Mouse (Mus musculus) midbrain, postnatal 0 days (tissue): ENCODE results near the gene Gm17604. TPM values are rescaled to one million over a fixed set of nuclear protein-coding genes. Genes with fewer than 3 reads are reported as not detected.

Experiments
- ATAC-seq: fragments of 200-750 bp; cut with Nextera tagmentation; 2 replicates; pipeline ENCODE4 v1.8.0; 2017; ENCODE audit warnings: moderate number of reproducible peaks, mild to moderate bottlenecking, moderate TSS enrichment, moderate library complexity; ENCODE audit not compliant: low FRiP score
- DNase-seq: peaks from one replicate; pipeline ENCODE4 v3.0.0-alpha.2; 2015; ENCODE audit warnings: low spot score
- H3K27ac ChIP-seq: fragments of 300-500 bp; sonication (generic); 2 replicates; pipeline ENCODE4 v1.5.1; 2014; ENCODE audit warnings: low read depth, mild to moderate bottlenecking, low read length, mixed read lengths
- H3K27me3 ChIP-seq: fragments of 300-500 bp; sonication (generic); 2 replicates; pipeline ENCODE4 v1.6.1; 2014; ENCODE audit warnings: low read length, control low read depth, mixed read lengths; ENCODE audit not compliant: insufficient read depth
- H3K36me3 ChIP-seq: fragments of 300-500 bp; sonication (generic); 2 replicates; pipeline ENCODE4 v1.6.1; 2014; ENCODE audit warnings: low read length, control low read depth, mixed read lengths; ENCODE audit not compliant: insufficient read depth
- H3K4me1 ChIP-seq: fragments of 300-500 bp; sonication (generic); 2 replicates; pipeline ENCODE4 v1.6.1; 2014; ENCODE audit warnings: mild to moderate bottlenecking, control low read depth, antibody characterized with exemption, low read length, mixed read lengths; ENCODE audit not compliant: insufficient read depth
- H3K4me2 ChIP-seq: fragments of 300-500 bp; sonication (generic); 2 replicates; pipeline ENCODE4 v1.6.1; 2014; ENCODE audit warnings: low read depth, mild to moderate bottlenecking, low read length, mixed read lengths; ENCODE audit not compliant: poor library complexity, severe bottlenecking
- H3K4me3 ChIP-seq: fragments of 300-500 bp; sonication (generic); 2 replicates; pipeline ENCODE4 v1.5.1; 2014; ENCODE audit warnings: low read depth, mild to moderate bottlenecking, low read length, moderate library complexity
- H3K9ac ChIP-seq: fragments of 300-500 bp; sonication (generic); replicated peaks from 2 replicates; pipeline ENCODE4 v1.6.1; 2014; ENCODE audit warnings: mild to moderate bottlenecking, low read length, moderate library complexity, mixed read lengths; ENCODE audit not compliant: poor library complexity, severe bottlenecking
- H3K9me3 ChIP-seq: fragments of 300-500 bp; sonication (generic); 2 replicates; pipeline ENCODE4 v1.6.1; 2016; ENCODE audit warnings: low read length, control low read depth
- CTCF ChIP-seq: IDR thresholded peaks from 2 replicates; pipeline ENCODE4 v1.5.1; 2016; ENCODE audit warnings: antibody characterized with exemption, mild to moderate bottlenecking
- WGBS: fragments of 180-500 bp; shearing (Covaris S2); extraction: QIAGEN DNeasy Blood & Tissue Kit; methylation state at CpG from one replicate; pipeline ENCODE4 v1.1.7; 2014; 5-methylcytosine and 5-hydroxymethylcytosine counted together
- polyA plus RNA-seq: library from polyadenylated mRNA; unstranded; fragments of >200 nt; fragmentation: Nextera tagmentation; extraction: Ambion mirVana; gene quantifications from 2 replicates; pipeline ENCODE4 v1.2.1, GENCODE M21; 2015
- total RNA-seq: library from RNA; depleted of rRNA; stranded (reverse); fragments of >200 nt; gene quantifications from 2 replicates; pipeline ENCODE4 v1.2.3, GENCODE M21; 2014; rRNA removed

Gene Gm17604
- not detected in 2 replicates for total RNA-seq
- not detected in 2 replicates for polyA plus RNA-seq

GRCm38 (mm10) chrX:165004779-165005324 lies at the start of gene Gm17604:
Gm17604 (minus strand) TSS chrX:165004829.
- Histone ChIP-seq H3K4me1 (no peaks in the 10 kb centered on the region), H3K4me2 (no peak within 1 kb of the TSS), H3K36me3 (no peaks in the 10 kb centered on the region), H3K27me3 (no peaks in the 10 kb centered on the region), H3K9me3 (no peaks in the 10 kb centered on the region), H3K27ac (no peak within 1 kb of the TSS), H3K9ac (no peak within 1 kb of the TSS), H3K4me3 (no peak within 1 kb of the TSS)
- no peak for TF ChIP-seq CTCF
- ATAC-seq (no peak), DNase-seq (no peak)

- no peak for ATAC-seq
These were observed 45.3 kb upstream of the Gm17604 start for GRCm38 (mm10) chrX:165049929-165050328.

GRCm38 (mm10) chrX:165003141-165003540 lies 1.5 kb downstream of the Gm17604 start:
- no peaks in the 10 kb centered on the region for H3K27me3 ChIP-seq
- H3K27ac ChIP-seq: no peak overlapping the region
- H3K4me1 ChIP-seq: no peaks in the 10 kb centered on the region
- no peaks in the 10 kb centered on the region for H3K9me3 ChIP-seq
- ATAC-seq: no peak
- no peak overlapping the region for H3K4me2 ChIP-seq
- no peaks in the 10 kb centered on the region for H3K36me3 ChIP-seq
- WGBS: 49% methylated on average over 4 of the region's 4 CpGs
- no peak for TF ChIP-seq CTCF
- DNase-seq: no peak
- no peak overlapping the region for H3K9ac ChIP-seq
- no peak overlapping the region for H3K4me3 ChIP-seq

More at GRCm38 (mm10) chrX:165049929-165050328, 45.3 kb upstream of the Gm17604 start:
- Histone ChIP-seq H3K4me3 (no peak overlapping the region), H3K27ac (no peak overlapping the region), H3K9ac (no peak overlapping the region), H3K36me3 (no peaks in the 10 kb centered on the region), H3K9me3 (no peaks in the 10 kb centered on the region), H3K27me3 (no peaks in the 10 kb centered on the region), H3K4me2 (no peak overlapping the region), H3K4me1 (no peaks in the 10 kb centered on the region)
- 84% methylated on average over 1 of the region's 1 CpGs for WGBS
- no peak for TF ChIP-seq CTCF
- no peak for DNase-seq

- WGBS: 24% methylated on average over 25 of the region's 26 CpGs
- no peaks in the 10 kb centered on the region for H3K4me1 ChIP-seq
- H3K4me3 ChIP-seq: peak within 1 kb of the TSS; percentile 51
- H3K9me3 ChIP-seq: no peaks in the 10 kb centered on the region
- peak within 1 kb of the TSS; percentile 54; the same call in 1 of the 2 replicates for H3K9ac ChIP-seq
- peak within 1 kb of the TSS; percentile 51 for H3K4me2 ChIP-seq
- ATAC-seq (peak; percentile 99), DNase-seq (peak; percentile 90)
- H3K27ac ChIP-seq: 0 out of 2 replicates have a peak within 1 kb of the TSS, but pooled peaks have one; percentile 26
- H3K27me3 ChIP-seq: no peaks in the 10 kb centered on the region; the same call in 1 of the 2 replicates
- H3K36me3 ChIP-seq: no peaks in the 10 kb centered on the region
- TF ChIP-seq CTCF: peak; percentile 1; the same call in 1 of the 2 replicates
These were observed 24.3 kb downstream of the Gm17604 start, which contains the start of the genes Mospd2 and Fancb for GRCm38 (mm10) chrX:164980193-164980775. Mospd2 (minus strand) TSS chrX:164980375. Fancb (plus strand) TSS chrX:164980592.

GRCm38 (mm10) chrX:164978866-164979265 lies 25.8 kb downstream of the Gm17604 start:
- WGBS: 94% methylated on average over 2 of the region's 2 CpGs
- Histone ChIP-seq H3K4me3 (no peak overlapping the region), H3K4me2 (peak overlapping the region; percentile 51), H3K27me3 (no peaks in the 10 kb centered on the region; the same call in 1 of the 2 replicates), H3K9me3 (no peaks in the 10 kb centered on the region), H3K9ac (no peak overlapping the region), H3K36me3 (no peaks in the 10 kb centered on the region), H3K4me1 (no peaks in the 10 kb centered on the region), H3K27ac (no peak overlapping the region)
- no peak for DNase-seq
- TF ChIP-seq CTCF: no peak
- no peak for ATAC-seq

GRCm38 (mm10) chrX:164971206-164971605 lies 33.4 kb downstream of the Gm17604 start:
- Histone ChIP-seq H3K27me3 (no peaks in the 10 kb centered on the region), H3K9ac (no peak overlapping the region), H3K4me3 (no peak overlapping the region), H3K27ac (no peak overlapping the region), H3K36me3 (no peaks in the 10 kb centered on the region), H3K9me3 (no peaks in the 10 kb centered on the region), H3K4me2 (no peak overlapping the region), H3K4me1 (no peaks in the 10 kb centered on the region)
- TF ChIP-seq CTCF: no peak
- WGBS: 79% methylated on average over 3 of the region's 3 CpGs
- no peak for ATAC-seq
- DNase-seq: no peak
